Mouse (Mus musculus): ENCODE results near the gene Hcn2. TPM values are rescaled to one million over a fixed set of nuclear protein-coding genes. Genes with fewer than 3 reads are reported as not detected.

Gene Hcn2
- polyA plus RNA-seq, 2 experiments = 0.09 TPM; not detected in 1

- ATAC-seq (ENCODE audit: insufficient read depth) (no peak), DNase-seq (ENCODE audit: low read depth in 3 of 3, low spot score in 3 of 3) (no peak)
- TF ChIP-seq EP300 (IDR thresholded peaks at IDR 0.05; ENCODE audit: low read depth) = no peak
- no peak for TF ChIP-seq CTCF (IDR thresholded peaks at IDR 0.05; ENCODE audit: low read depth)
- no peak overlapping the region for H3K9ac ChIP-seq (replicated peaks)
- H3K4me2 ChIP-seq (ENCODE audit: low read depth) = no peak overlapping the region
- no peak overlapping the region for H3K4me3 ChIP-seq (ENCODE audit: insufficient read depth in 1 of 2, low read depth in 2 of 2, low read length in 2 of 2)
- 82% methylated on average over 14 of the region's 14 CpGs for WGBS (ENCODE audit: insufficient replicate concordance)
- peaks cover 14% of the 10 kb centered on the region for H3K36me3 ChIP-seq (replicated peaks; ENCODE audit: control insufficient read depth, insufficient read depth, low read depth)
- H3K27me3 ChIP-seq (ENCODE audit: control insufficient read depth, insufficient read depth, low read length) = no peaks in the 10 kb centered on the region
- H3K27ac ChIP-seq = no peak overlapping the region
- no peaks in the 10 kb centered on the region for H3K9me3 ChIP-seq (ENCODE audit: control insufficient read depth, low read length)
- H3K4me1 ChIP-seq (replicated peaks; ENCODE audit: control insufficient read depth in 2 of 2, insufficient read depth in 2 of 2, low read length in 1 of 2) = no peaks in the 10 kb centered on the region
These were observed 20.3 kb downstream of the Hcn2 start for GRCm38 (mm10) chr10:79736706-79737105.

- ATAC-seq (ENCODE audit: insufficient read depth) (no peak), DNase-seq (ENCODE audit: low read depth in 3 of 3, low spot score in 3 of 3) (no peak)
- H3K9ac ChIP-seq (replicated peaks) = no peak overlapping the region
These were observed 21.8 kb downstream of the Hcn2 start for GRCm38 (mm10) chr10:79738259-79738658.

GRCm38 (mm10) chr10:79739234-79739633 lies 22.8 kb downstream of the Hcn2 start:
- Histone ChIP-seq H3K36me3 (replicated peaks; ENCODE audit: control insufficient read depth, insufficient read depth, low read depth) (peaks cover 14% of the 10 kb centered on the region), H3K27ac (no peak overlapping the region), H3K4me3 (ENCODE audit: insufficient read depth in 1 of 2, low read depth in 2 of 2, low read length in 2 of 2) (no peak overlapping the region), H3K27me3 (ENCODE audit: control insufficient read depth, insufficient read depth, low read length) (no peaks in the 10 kb centered on the region), H3K9ac (replicated peaks) (no peak overlapping the region), H3K4me1 (replicated peaks; ENCODE audit: control insufficient read depth in 2 of 2, insufficient read depth in 2 of 2, low read length in 1 of 2) (no peaks in the 10 kb centered on the region), H3K4me2 (ENCODE audit: low read depth) (no peak overlapping the region), H3K9me3 (ENCODE audit: control insufficient read depth, low read length) (no peaks in the 10 kb centered on the region)
- ATAC-seq (ENCODE audit: insufficient read depth) (no peak), DNase-seq (ENCODE audit: low read depth in 3 of 3, low spot score in 3 of 3) (no peak)
- WGBS (ENCODE audit: insufficient replicate concordance) = 86% methylated on average over 28 of the region's 28 CpGs
- no peak for TF ChIP-seq EP300 (IDR thresholded peaks at IDR 0.05; ENCODE audit: low read depth)
- TF ChIP-seq CTCF (IDR thresholded peaks at IDR 0.05; ENCODE audit: low read depth) = no peak

More at GRCm38 (mm10) chr10:79738259-79738658, 21.8 kb downstream of the Hcn2 start:
- WGBS (ENCODE audit: insufficient replicate concordance) = 87% methylated on average over 10 of the region's 10 CpGs
- Histone ChIP-seq H3K27me3 (ENCODE audit: control insufficient read depth, insufficient read depth, low read length) (no peaks in the 10 kb centered on the region), H3K36me3 (replicated peaks; ENCODE audit: control insufficient read depth, insufficient read depth, low read depth) (peaks cover 14% of the 10 kb centered on the region), H3K4me3 (ENCODE audit: insufficient read depth in 1 of 2, low read depth in 2 of 2, low read length in 2 of 2) (no peak overlapping the region), H3K4me2 (ENCODE audit: low read depth) (no peak overlapping the region), H3K9me3 (ENCODE audit: control insufficient read depth, low read length) (no peaks in the 10 kb centered on the region), H3K27ac (no peak overlapping the region), H3K4me1 (replicated peaks; ENCODE audit: control insufficient read depth in 2 of 2, insufficient read depth in 2 of 2, low read length in 1 of 2) (no peaks in the 10 kb centered on the region)
- TF ChIP-seq CTCF (IDR thresholded peaks at IDR 0.05; ENCODE audit: low read depth) (peak; percentile 87), EP300 (IDR thresholded peaks at IDR 0.05; ENCODE audit: low read depth) (no peak)

- no peaks in the 10 kb centered on the region for H3K9me3 ChIP-seq (ENCODE audit: control insufficient read depth, low read length)
- H3K27me3 ChIP-seq (ENCODE audit: control insufficient read depth, insufficient read depth, low read length) = no peaks in the 10 kb centered on the region
- peaks cover 14% of the 10 kb centered on the region for H3K36me3 ChIP-seq (replicated peaks; ENCODE audit: control insufficient read depth, insufficient read depth, low read depth)
- peaks cover 5% of the 10 kb centered on the region in 2 experiments; a peak in 3 of 4 replicates for H3K4me1 ChIP-seq (replicated peaks; ENCODE audit: control insufficient read depth in 2 of 2, insufficient read depth in 2 of 2, low read length in 1 of 2)
- no peak overlapping the region for H3K9ac ChIP-seq (replicated peaks)
- H3K4me3 ChIP-seq (ENCODE audit: insufficient read depth in 1 of 2, low read depth in 2 of 2, low read length in 2 of 2) = no peak overlapping the region
- ATAC-seq (ENCODE audit: insufficient read depth) (no peak), DNase-seq (ENCODE audit: low read depth in 3 of 3, low spot score in 3 of 3) (no peak)
- H3K27ac ChIP-seq = no peak overlapping the region
- WGBS (ENCODE audit: insufficient replicate concordance) = 77% methylated on average over 11 of the region's 11 CpGs
- TF ChIP-seq EP300 (IDR thresholded peaks at IDR 0.05; ENCODE audit: low read depth) = no peak
- TF ChIP-seq CTCF (IDR thresholded peaks at IDR 0.05; ENCODE audit: low read depth) = peak; percentile 51
- no peak overlapping the region for H3K4me2 ChIP-seq (ENCODE audit: low read depth)
These were observed 24.4 kb downstream of the Hcn2 start for GRCm38 (mm10) chr10:79740863-79741262.

GRCm38 (mm10) chr10:79743161-79743560 lies 26.7 kb downstream of the Hcn2 start:
- H3K9ac ChIP-seq (replicated peaks) = no peak overlapping the region
- H3K4me3 ChIP-seq (ENCODE audit: insufficient read depth in 1 of 2, low read depth in 2 of 2, low read length in 2 of 2) = no peak overlapping the region
- H3K4me1 ChIP-seq (replicated peaks; ENCODE audit: control insufficient read depth in 2 of 2, insufficient read depth in 2 of 2, low read length in 1 of 2) = peaks cover 11 to 12% of the 10 kb centered on the region in 2 experiments
- no peak overlapping the region for H3K4me2 ChIP-seq (ENCODE audit: low read depth)
- 80% methylated on average over 11 of the region's 11 CpGs for WGBS (ENCODE audit: insufficient replicate concordance)
- TF ChIP-seq EP300 (IDR thresholded peaks at IDR 0.05; ENCODE audit: low read depth) (no peak), CTCF (IDR thresholded peaks at IDR 0.05; ENCODE audit: low read depth) (no peak)
- no peak for DNase-seq (ENCODE audit: low read depth in 3 of 3, low spot score in 3 of 3)
- no peaks in the 10 kb centered on the region for H3K27me3 ChIP-seq (ENCODE audit: control insufficient read depth, insufficient read depth, low read length)
- no peak for ATAC-seq (ENCODE audit: insufficient read depth)
- H3K9me3 ChIP-seq (ENCODE audit: control insufficient read depth, low read length) = no peaks in the 10 kb centered on the region
- no peak overlapping the region for H3K27ac ChIP-seq
- H3K36me3 ChIP-seq (replicated peaks; ENCODE audit: control insufficient read depth, insufficient read depth, low read depth) = peaks cover 14% of the 10 kb centered on the region
